Mouse (Mus musculus): ENCODE measurements at regions not wholly inside any gene's neighbourhood (a gene's known extent, or its start where the extent isn't known, plus 50 kb on each side); places are given as distances from the start of the nearest gene placed in this dataset.

GRCm38 (mm10) chr16:26302045-26302444, 69.6 kb downstream of the Cldn1 start:
- Histone ChIP-seq H3K36me3 (ENCODE audit: control insufficient read depth, insufficient read depth, low read length) (no peaks in the 10 kb centered on the region), H3K4me3 (ENCODE audit: control insufficient read depth, insufficient read depth, low read length) (no peak overlapping the region), H3K4me1 (replicated peaks; ENCODE audit: control insufficient read depth, insufficient read depth, low read length) (no peaks in the 10 kb centered on the region), H3K27ac (ENCODE audit: control insufficient read depth, insufficient read depth, low read length) (no peak overlapping the region), H3K27me3 (ENCODE audit: control insufficient read depth, insufficient read depth, low read length) (no peaks in the 10 kb centered on the region)
- DNase-seq, result no peak
- 12% methylated on average over 2 of the region's 2 CpGs for WGBS
- TF ChIP-seq POLR2A (IDR thresholded peaks at IDR 0.05; ENCODE audit: control insufficient read depth, extremely low read depth, insufficient read depth, low read length, poor library complexity) (no peak), CTCF (IDR thresholded peaks at IDR 0.05; ENCODE audit: borderline replicate concordance, control insufficient read depth, extremely low read depth, insufficient read depth, low read length, poor library complexity) (no peak)

- TF ChIP-seq POLR2A (IDR thresholded peaks at IDR 0.05; ENCODE audit: control insufficient read depth, extremely low read depth, insufficient read depth, low read length, poor library complexity), result no peak
- TF ChIP-seq CTCF (IDR thresholded peaks at IDR 0.05; ENCODE audit: borderline replicate concordance, control insufficient read depth, extremely low read depth, insufficient read depth, low read length, poor library complexity), result no peak
- H3K4me3 ChIP-seq (ENCODE audit: control insufficient read depth, insufficient read depth, low read length), result no peak overlapping the region
- H3K27me3 ChIP-seq (ENCODE audit: control insufficient read depth, insufficient read depth, low read length), result no peaks in the 10 kb centered on the region
- WGBS, result 88% methylated on average over 2 of the region's 2 CpGs
- DNase-seq, result no peak
- no peaks in the 10 kb centered on the region for H3K4me1 ChIP-seq (replicated peaks; ENCODE audit: control insufficient read depth, insufficient read depth, low read length)
- no peaks in the 10 kb centered on the region for H3K36me3 ChIP-seq (ENCODE audit: control insufficient read depth, insufficient read depth, low read length)
- H3K27ac ChIP-seq (ENCODE audit: control insufficient read depth, insufficient read depth, low read length), result no peak overlapping the region
These were observed 79.9 kb downstream of the Cldn1 start for GRCm38 (mm10) chr16:26291692-26292091.

GRCm38 (mm10) chr16:26285627-26286026, 86.0 kb downstream of the Cldn1 start:
- H3K4me1 ChIP-seq (replicated peaks; ENCODE audit: control insufficient read depth, insufficient read depth, low read length), result no peaks in the 10 kb centered on the region
- no peak overlapping the region for H3K27ac ChIP-seq (ENCODE audit: control insufficient read depth, insufficient read depth, low read length)
- no peaks in the 10 kb centered on the region for H3K36me3 ChIP-seq (ENCODE audit: control insufficient read depth, insufficient read depth, low read length)
- no peak for DNase-seq
- 94% methylated on average over 1 of the region's 1 CpGs for WGBS
- H3K4me3 ChIP-seq (ENCODE audit: control insufficient read depth, insufficient read depth, low read length), result no peak overlapping the region
- H3K27me3 ChIP-seq (ENCODE audit: control insufficient read depth, insufficient read depth, low read length), result no peaks in the 10 kb centered on the region
- TF ChIP-seq CTCF (IDR thresholded peaks at IDR 0.05; ENCODE audit: borderline replicate concordance, control insufficient read depth, extremely low read depth, insufficient read depth, low read length, poor library complexity) (no peak), POLR2A (IDR thresholded peaks at IDR 0.05; ENCODE audit: control insufficient read depth, extremely low read depth, insufficient read depth, low read length, poor library complexity) (no peak)

- Histone ChIP-seq H3K4me1 (replicated peaks; ENCODE audit: control insufficient read depth, insufficient read depth, low read length) (no peaks in the 10 kb centered on the region), H3K36me3 (ENCODE audit: control insufficient read depth, insufficient read depth, low read length) (no peaks in the 10 kb centered on the region), H3K27ac (ENCODE audit: control insufficient read depth, insufficient read depth, low read length) (no peak overlapping the region), H3K4me3 (ENCODE audit: control insufficient read depth, insufficient read depth, low read length) (no peak overlapping the region), H3K27me3 (ENCODE audit: control insufficient read depth, insufficient read depth, low read length) (no peaks in the 10 kb centered on the region)
- TF ChIP-seq CTCF (IDR thresholded peaks at IDR 0.05; ENCODE audit: borderline replicate concordance, control insufficient read depth, extremely low read depth, insufficient read depth, low read length, poor library complexity), result no peak
- TF ChIP-seq POLR2A (IDR thresholded peaks at IDR 0.05; ENCODE audit: control insufficient read depth, extremely low read depth, insufficient read depth, low read length, poor library complexity), result no peak
- WGBS, result 93% methylated on average over 6 of the region's 6 CpGs
- no peak for DNase-seq
These were observed 86.9 kb downstream of the Cldn1 start for GRCm38 (mm10) chr16:26284713-26285112.

GRCm38 (mm10) chr16:26282418-26282817, 89.2 kb downstream of the Cldn1 start:
- no peaks in the 10 kb centered on the region for H3K27me3 ChIP-seq (ENCODE audit: control insufficient read depth, insufficient read depth, low read length)
- TF ChIP-seq POLR2A (IDR thresholded peaks at IDR 0.05; ENCODE audit: control insufficient read depth, extremely low read depth, insufficient read depth, low read length, poor library complexity) (no peak), CTCF (IDR thresholded peaks at IDR 0.05; ENCODE audit: borderline replicate concordance, control insufficient read depth, extremely low read depth, insufficient read depth, low read length, poor library complexity) (no peak)
- 56% methylated on average over 1 of the region's 1 CpGs for WGBS
- no peaks in the 10 kb centered on the region for H3K4me1 ChIP-seq (replicated peaks; ENCODE audit: control insufficient read depth, insufficient read depth, low read length)
- H3K27ac ChIP-seq (ENCODE audit: control insufficient read depth, insufficient read depth, low read length), result no peak overlapping the region
- no peaks in the 10 kb centered on the region for H3K36me3 ChIP-seq (ENCODE audit: control insufficient read depth, insufficient read depth, low read length)
- no peak for DNase-seq
- no peak overlapping the region for H3K4me3 ChIP-seq (ENCODE audit: control insufficient read depth, insufficient read depth, low read length)

- no peak for TF ChIP-seq CTCF (IDR thresholded peaks at IDR 0.05; ENCODE audit: borderline replicate concordance, control insufficient read depth, extremely low read depth, insufficient read depth, low read length, poor library complexity)
- TF ChIP-seq POLR2A (IDR thresholded peaks at IDR 0.05; ENCODE audit: control insufficient read depth, extremely low read depth, insufficient read depth, low read length, poor library complexity), result no peak
- 83% methylated on average over 2 of the region's 2 CpGs for WGBS
- no peaks in the 10 kb centered on the region for H3K36me3 ChIP-seq (ENCODE audit: control insufficient read depth, insufficient read depth, low read length)
- H3K4me1 ChIP-seq (replicated peaks; ENCODE audit: control insufficient read depth, insufficient read depth, low read length), result no peaks in the 10 kb centered on the region
- no peak overlapping the region for H3K4me3 ChIP-seq (ENCODE audit: control insufficient read depth, insufficient read depth, low read length)
- H3K27ac ChIP-seq (ENCODE audit: control insufficient read depth, insufficient read depth, low read length), result no peak overlapping the region
- no peaks in the 10 kb centered on the region for H3K27me3 ChIP-seq (ENCODE audit: control insufficient read depth, insufficient read depth, low read length)
- no peak for DNase-seq
These were observed 90.1 kb downstream of the Cldn1 start for GRCm38 (mm10) chr16:26281496-26281895.

GRCm38 (mm10) chr16:26276789-26277188, 94.9 kb downstream of the Cldn1 start:
- Histone ChIP-seq H3K4me3 (ENCODE audit: control insufficient read depth, insufficient read depth, low read length) (no peak overlapping the region), H3K36me3 (ENCODE audit: control insufficient read depth, insufficient read depth, low read length) (no peaks in the 10 kb centered on the region), H3K27me3 (ENCODE audit: control insufficient read depth, insufficient read depth, low read length) (no peaks in the 10 kb centered on the region), H3K27ac (ENCODE audit: control insufficient read depth, insufficient read depth, low read length) (no peak overlapping the region), H3K4me1 (replicated peaks; ENCODE audit: control insufficient read depth, insufficient read depth, low read length) (no peaks in the 10 kb centered on the region)
- TF ChIP-seq POLR2A (IDR thresholded peaks at IDR 0.05; ENCODE audit: control insufficient read depth, extremely low read depth, insufficient read depth, low read length, poor library complexity), result no peak
- no peak for TF ChIP-seq CTCF (IDR thresholded peaks at IDR 0.05; ENCODE audit: borderline replicate concordance, control insufficient read depth, extremely low read depth, insufficient read depth, low read length, poor library complexity)
- WGBS, result 100% methylated on average over 1 of the region's 1 CpGs
- no peak for DNase-seq

All from thymus, adult 2 months (tissue).